Mouse (Mus musculus) C2C12 (cell line): Measurements from ENCODE around the gene Gpatch8.

Experiments used
- CTCF ChIP-seq: IDR thresholded peaks from one replicate; pipeline ENCODE4 v1.5.1; 2011; ENCODE audit not compliant: control insufficient read depth, insufficient read depth, insufficient read length
- MAX ChIP-seq: IDR thresholded peaks from one replicate; pipeline ENCODE4 v1.6.1; 2011; ENCODE audit warnings: mild to moderate bottlenecking, control low read depth
- MYOD1 ChIP-seq: IDR thresholded peaks from one replicate; pipeline ENCODE4 v1.6.1; 2011; ENCODE audit warnings: low read depth; ENCODE audit not compliant: control insufficient read depth, insufficient read length
- MYOG ChIP-seq: IDR thresholded peaks from one replicate; pipeline ENCODE4 v1.6.1; 2011; ENCODE audit not compliant: control insufficient read depth, insufficient read length; ENCODE audit errors: extremely low read depth
- USF1 ChIP-seq: IDR thresholded peaks from one replicate; pipeline ENCODE4 v1.6.1; 2011; ENCODE audit warnings: low read depth, mild to moderate bottlenecking, control low read depth, moderate library complexity

DNA sequence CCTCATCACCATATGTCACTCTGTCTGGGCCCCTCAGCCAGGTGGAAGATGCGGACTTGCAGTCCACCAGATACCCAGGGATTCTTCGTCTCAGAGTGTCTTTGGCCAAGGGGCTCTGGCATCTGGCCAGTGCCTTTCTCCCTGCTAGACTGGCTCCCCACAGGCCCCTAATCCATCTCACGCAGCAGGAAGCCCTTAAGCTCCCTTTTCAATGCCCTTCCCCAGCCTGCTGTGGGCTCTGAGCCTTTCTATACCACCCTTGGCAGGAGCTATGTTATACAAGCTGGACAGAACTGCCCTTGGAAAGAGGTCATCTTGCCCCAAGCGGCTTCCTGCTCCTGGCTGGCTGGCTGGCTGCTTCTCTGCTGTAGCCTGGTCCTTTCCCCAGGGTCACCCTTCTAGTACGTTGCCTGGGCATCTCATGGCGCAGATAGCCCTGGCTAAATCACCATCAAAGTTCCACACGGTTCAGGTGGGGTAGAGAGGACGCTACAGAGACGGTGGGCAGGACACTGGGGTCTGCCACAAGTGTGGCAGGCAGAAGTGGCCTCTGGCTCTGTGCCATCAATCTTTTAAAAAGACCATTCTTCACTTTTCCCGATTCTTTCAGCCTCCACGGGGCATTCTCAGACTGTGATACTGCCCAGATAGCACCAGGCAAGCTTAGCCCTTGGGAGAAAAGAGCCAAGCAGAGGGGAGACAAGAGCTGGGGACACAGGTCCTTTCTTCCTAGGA, 25.3 kb upstream of the Gpatch8 start:
- TF ChIP-seq CTCF (no peak), MAX (no peak), USF1 (no peak), MYOD1 (no peak), MYOG (no peak)
